ENCODE assay signal across 22 mouse cellular contexts in the genomic region with DNA sequence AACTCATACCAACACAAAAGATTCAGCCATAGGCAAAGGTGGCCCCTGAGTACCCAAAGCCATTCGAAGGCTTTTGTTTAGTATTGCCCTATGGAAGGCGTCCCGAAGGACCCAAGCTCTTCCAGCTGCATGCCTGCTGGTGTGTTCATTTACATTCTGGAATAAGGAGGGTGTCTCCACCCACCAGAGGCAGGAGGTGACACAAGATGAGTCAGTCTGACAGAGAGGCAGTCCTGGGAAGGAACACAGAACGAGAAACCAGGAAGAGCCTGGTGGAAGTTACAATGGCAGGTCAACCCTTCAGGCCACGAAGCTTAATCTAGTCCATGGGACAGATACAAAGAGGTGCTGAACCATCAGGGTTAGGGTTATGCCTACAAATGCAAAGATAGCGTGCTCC.
A peak's percentile ranks its signal among the peaks of the same experiment; 100 is the strongest.
DNase-seq lines count a peak whose midpoint lies in the region; ATAC-seq and TF ChIP-seq lines count a peak whose summit lies in the region.
"Had no signal": no experiment of that assay in that cellular context is flagged by ENCODE, and none has a peak within 500 bp of the region (broad histone marks: within the 10 kb centered on the region; RNA-seq: fewer than 3 reads in every experiment).

No protein-coding gene starts in this region.

- H3K9me3 ChIP-seq in heart, embryonic 16.5 days (replicated peaks; ENCODE audit: control insufficient read depth, low read length) = no peaks in the 10 kb centered on the region
- H3K9me3 ChIP-seq: limb, embryonic 10.5 days; limb, embryonic 15.5 days; liver, embryonic 13.5 days; stomach, embryonic 15.5 days had no signal

- no peak overlapping the region for H3K4me2 ChIP-seq in heart, embryonic 16.5 days (ENCODE audit: low read depth, low read length)
- H3K4me2 ChIP-seq: hindbrain, embryonic 14.5 days; limb, embryonic 15.5 days; liver, embryonic 13.5 days; midbrain, embryonic 11.5 days; stomach, embryonic 15.5 days had no signal

- peaks cover 22% of the 10 kb centered on the region for H3K36me3 ChIP-seq in heart, adult 2 months (ENCODE audit: control insufficient read depth, insufficient read depth, low read length)
- peaks cover 21% of the 10 kb centered on the region for H3K36me3 ChIP-seq in heart, embryonic 16.5 days (ENCODE audit: control insufficient read depth, insufficient read depth)

- ATAC-seq in heart, embryonic 16.5 days (replicated peaks; ENCODE audit: extremely low read depth, insufficient read depth, low FRiP score) = no peak
- ATAC-seq: activated CD4-positive, CD25-positive, alpha-beta regulatory T cell, adult 4 months; forebrain, embryonic 14.5 days; intestine, postnatal 0 days; midbrain, embryonic 16.5 days had no signal

- TF ChIP-seq EP300 in heart, adult 2 months (IDR thresholded peaks at IDR 0.05; ENCODE audit: insufficient read depth, low read depth, low read length) = no peak

- no peaks in the 10 kb centered on the region; the same call in 1 of the 2 replicates for H3K79me2 ChIP-seq in heart, adult 2 months (replicated peaks; ENCODE audit: control insufficient read depth, insufficient read depth, low read length)

- 77% methylated on average over 6 of the region's 6 CpGs for WGBS in heart, adult 2 months
- 62% methylated on average over 6 of the region's 6 CpGs for WGBS in heart, embryonic 16.5 days

- no peak for TF ChIP-seq CTCF in heart, adult 2 months (IDR thresholded peaks at IDR 0.05)

- no peak overlapping the region for H3K4me3 ChIP-seq in heart, adult 2 months
- no peak overlapping the region for H3K4me3 ChIP-seq in heart, embryonic 16.5 days (ENCODE audit: low read length)
- H3K4me3 ChIP-seq: limb, embryonic 10.5 days; limb, embryonic 15.5 days; liver, embryonic 13.5 days; stomach, embryonic 15.5 days had no signal

- intact Hi-C loops in heart, adult 2 months (cut with DNase I) = loop anchor here (5.0 kb wide), 1 partner anchor 167 kb away; a partner anchor contains a TSS

- no peak for TF ChIP-seq POLR2A in heart, adult 2 months (IDR thresholded peaks at IDR 0.05; ENCODE audit: insufficient read depth, low read depth, low read length)

- no peak overlapping the region for H3K27ac ChIP-seq in heart, adult 2 months
- peak overlapping the region; percentile 32 for H3K27ac ChIP-seq in heart, embryonic 16.5 days (ENCODE audit: low read length)
- H3K27ac ChIP-seq: hindbrain, embryonic 14.5 days; limb, embryonic 10.5 days; limb, embryonic 15.5 days; liver, embryonic 13.5 days; stomach, embryonic 15.5 days had no signal

- peaks cover 11% of the 10 kb centered on the region for H3K4me1 ChIP-seq in heart, adult 2 months (ENCODE audit: control insufficient read depth, insufficient read depth, low read length)
- H3K4me1 ChIP-seq in heart, embryonic 16.5 days (ENCODE audit: control insufficient read depth, insufficient read depth, low read length) = peaks cover 15% of the 10 kb centered on the region

- no peaks in the 10 kb centered on the region for H3K27me3 ChIP-seq in heart, adult 2 months (ENCODE audit: control insufficient read depth, insufficient read depth, low read length)
- no peaks in the 10 kb centered on the region for H3K27me3 ChIP-seq in heart, embryonic 16.5 days (ENCODE audit: control insufficient read depth, insufficient read depth, low read length)
- H3K27me3 ChIP-seq: limb, embryonic 15.5 days; liver, embryonic 13.5 days; stomach, embryonic 15.5 days had no signal

- no peak overlapping the region for H3K9ac ChIP-seq in heart, adult 2 months (ENCODE audit: low read depth, low read length)
- H3K9ac ChIP-seq in heart, embryonic 16.5 days (ENCODE audit: low read length) = no peak overlapping the region
- H3K9ac ChIP-seq: hindbrain, embryonic 14.5 days; limb, embryonic 15.5 days; liver, embryonic 13.5 days; stomach, embryonic 15.5 days had no signal

- DNase-seq in heart, adult 11 months = peak; percentile 85
- no peak for DNase-seq in heart, adult 2 months
- no peak for DNase-seq in heart, adult 9 months (ENCODE audit: low spot score in 2 of 2)
- peak; percentile 78 for DNase-seq in 3T3-L1 (ENCODE audit: low read depth, low spot score)
- peak; percentile 15 for DNase-seq in brain, adult 2 months (ENCODE audit: low read depth, low spot score)
- DNase-seq in thymus, postnatal 10 days (ENCODE audit: low spot score in 2 of 2) = no peak
- DNase-seq: adrenal gland, adult 2 months; kidney, adult 9 months; liver, embryonic 13.5 days; right cerebral cortex, postnatal 25 days; thymus, adult 18-20 months; thymus, postnatal 4 days had no signal

Comparison
In these comparisons a context has a peak if more than half of its experiments do, and no peak if none do; other contexts are left out.
1. DNase-seq: peak in heart, adult 11 months (single experiment), 3T3-L1 (single experiment) and brain, adult 2 months (single experiment); none in heart, adult 2 months (0 of 2), heart, adult 9 months (0 of 2) and thymus, postnatal 10 days (0 of 2).